Mouse (Mus musculus): ENCODE data around the gene Mpp3.

DNA sequence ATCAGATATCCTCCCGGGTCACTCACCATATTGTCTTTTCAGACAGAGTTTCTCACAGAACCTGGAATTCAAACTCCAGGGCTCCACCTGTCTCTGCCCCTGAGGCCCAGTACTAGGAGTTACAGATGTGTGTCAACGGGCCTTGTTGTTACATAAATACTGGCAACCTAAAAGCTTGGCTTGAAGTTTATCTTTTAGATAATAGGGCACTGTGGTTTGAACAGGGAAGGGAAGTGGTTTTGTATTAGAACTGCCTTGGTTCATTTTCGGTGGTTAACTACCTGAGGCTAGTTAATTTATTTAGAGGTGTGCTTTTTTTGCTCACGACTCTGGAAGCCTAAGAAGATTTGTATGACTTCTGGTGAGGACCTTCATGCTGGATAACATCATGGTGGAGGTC, 74.8 kb downstream of the Mpp3 start:
- TF ChIP-seq CTCF (IDR thresholded peaks at IDR 0.05; ENCODE audit: low read depth) = no peak
- no peak for TF ChIP-seq EP300 (optimal IDR thresholded peaks at IDR 0.05)

All from stomach, postnatal 0 days (tissue).